ENCODE assay signal across 20 mouse cellular contexts in the genomic region with DNA sequence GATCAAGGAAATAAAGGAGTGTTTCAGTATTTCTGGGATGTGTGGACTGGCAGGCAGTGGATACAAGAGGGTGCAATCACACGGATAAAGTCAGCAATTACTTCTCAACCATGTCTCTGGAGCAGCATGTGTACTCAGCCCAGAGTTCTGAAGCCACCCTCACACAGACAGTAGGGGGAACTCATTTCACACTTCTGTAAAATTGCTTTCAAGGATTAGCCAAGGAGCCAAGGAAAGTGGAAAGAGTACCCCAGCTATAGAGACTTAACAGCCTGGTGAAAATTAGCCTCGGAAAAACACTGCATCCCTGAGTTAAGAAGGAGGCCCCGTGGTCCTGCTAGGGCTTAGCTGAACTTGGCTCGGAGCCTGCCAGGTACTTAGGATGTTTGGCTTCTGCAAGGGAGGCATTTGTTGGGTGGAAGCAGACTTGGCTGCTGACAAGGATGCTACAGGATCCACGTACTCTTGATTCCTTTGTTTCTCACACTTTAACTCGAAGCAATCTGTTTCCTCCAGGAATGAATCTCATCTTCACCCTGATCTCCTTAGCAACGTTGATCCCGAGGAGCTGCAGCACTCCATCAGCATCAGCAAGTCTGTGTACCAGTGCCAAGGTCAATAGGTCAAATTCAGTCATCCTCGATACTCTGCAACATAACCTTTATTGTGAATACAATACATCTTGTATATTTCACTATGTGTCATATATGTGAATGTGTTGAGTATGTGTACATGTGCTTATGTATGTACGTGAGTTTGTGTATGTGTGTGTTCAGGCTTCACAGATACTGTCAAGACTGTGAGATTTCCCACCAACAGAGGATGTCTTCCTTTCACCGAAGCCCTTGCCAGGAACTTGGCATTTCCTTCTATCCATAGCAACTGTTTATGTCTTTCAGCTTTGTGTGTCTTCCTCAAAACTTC.
A peak's percentile ranks its signal among the peaks of the same experiment; 100 is the strongest.
DNase-seq lines count a peak whose midpoint lies in the region; ATAC-seq and TF ChIP-seq lines count a peak whose summit lies in the region.
"Had no signal": no experiment of that assay in that cellular context is flagged by ENCODE, and none has a peak within 500 bp of the region (broad histone marks: within the 10 kb centered on the region; RNA-seq: fewer than 3 reads in every experiment).

No protein-coding gene starts in this region.

- no peaks in the 10 kb centered on the region for H3K27me3 ChIP-seq in forebrain, embryonic 16.5 days (replicated peaks; ENCODE audit: control insufficient read depth, insufficient read depth, low read length)
- H3K27me3 ChIP-seq in neural tube, embryonic 15.5 days (replicated peaks) = no peaks in the 10 kb centered on the region
- H3K27me3 ChIP-seq: limb, embryonic 13.5 days; midbrain, embryonic 12.5 days had no signal

- no peaks in the 10 kb centered on the region; the same call in 1 of the 2 replicates for H3K4me1 ChIP-seq in forebrain, embryonic 16.5 days (replicated peaks; ENCODE audit: control insufficient read depth, insufficient read depth, low read length)
- no peaks in the 10 kb centered on the region for H3K4me1 ChIP-seq in neural tube, embryonic 15.5 days
- H3K4me1 ChIP-seq: midbrain, embryonic 12.5 days had no signal

- no peak overlapping the region for H3K4me2 ChIP-seq in forebrain, embryonic 16.5 days (ENCODE audit: low read length)
- no peak overlapping the region for H3K4me2 ChIP-seq in neural tube, embryonic 15.5 days
- H3K4me2 ChIP-seq: heart, embryonic 11.5 days; limb, embryonic 13.5 days; midbrain, embryonic 12.5 days had no signal

- intact Hi-C loops in left cerebral cortex, adult 2 months (cut with DNase I) = no loop called here

- no peak overlapping the region for H3K4me3 ChIP-seq in left cerebral cortex, adult 2 months
- no peak overlapping the region for H3K4me3 ChIP-seq in forebrain, embryonic 16.5 days (replicated peaks; ENCODE audit: low read length)
- no peak overlapping the region for H3K4me3 ChIP-seq in neural tube, embryonic 15.5 days (replicated peaks)
- H3K4me3 ChIP-seq: erythroblast, embryonic 14.5 days; limb, embryonic 13.5 days; midbrain, embryonic 12.5 days had no signal

- no peak overlapping the region for H3K27ac ChIP-seq in left cerebral cortex, adult 2 months
- no peak overlapping the region for H3K27ac ChIP-seq in forebrain, embryonic 16.5 days (ENCODE audit: low read length)
- no peak overlapping the region for H3K27ac ChIP-seq in neural tube, embryonic 15.5 days (replicated peaks)
- H3K27ac ChIP-seq: limb, embryonic 13.5 days; macrophage; midbrain, embryonic 12.5 days had no signal

- no peak overlapping the region for H3K9ac ChIP-seq in forebrain, embryonic 16.5 days (replicated peaks; ENCODE audit: low read depth, low read length)
- H3K9ac ChIP-seq in neural tube, embryonic 15.5 days (replicated peaks) = no peak overlapping the region
- H3K9ac ChIP-seq: limb, embryonic 13.5 days; midbrain, embryonic 12.5 days had no signal

- H3K9me3 ChIP-seq in forebrain, embryonic 16.5 days (ENCODE audit: control insufficient read depth, low read length) = no peaks in the 10 kb centered on the region
- H3K9me3 ChIP-seq in neural tube, embryonic 15.5 days (replicated peaks) = no peaks in the 10 kb centered on the region
- H3K9me3 ChIP-seq: limb, embryonic 13.5 days; midbrain, embryonic 12.5 days had no signal

- TF ChIP-seq CTCF in left cerebral cortex, adult 2 months (IDR thresholded peaks at IDR 0.05) = peak; percentile 20

- 52% methylated on average over 11 of the region's 11 CpGs for WGBS in forebrain, embryonic 16.5 days
- 68% methylated on average over 11 of the region's 11 CpGs for WGBS in neural tube, embryonic 15.5 days

- peak; percentile 72 for ATAC-seq in forebrain, embryonic 16.5 days
- no peak for ATAC-seq in neural tube, embryonic 15.5 days (ENCODE audit: low FRiP score)
- ATAC-seq: intestine, embryonic 16.5 days had no signal

- H3K36me3 ChIP-seq in forebrain, embryonic 16.5 days (ENCODE audit: control insufficient read depth, insufficient read depth) = no peaks in the 10 kb centered on the region
- H3K36me3 ChIP-seq in neural tube, embryonic 15.5 days = no peaks in the 10 kb centered on the region
- H3K36me3 ChIP-seq: limb, embryonic 13.5 days; midbrain, embryonic 12.5 days had no signal

- peak; percentile 6 to 14 for DNase-seq in frontal cortex, postnatal 36 days (ENCODE audit: low spot score in 2 of 2)
- no peak for DNase-seq in frontal cortex, postnatal 10 days (ENCODE audit: low spot score in 2 of 2)
- DNase-seq in left cerebral cortex, adult 2 months (ENCODE audit: extremely low spot score in 1 of 2, low spot score in 2 of 2) = no peak
- no peak for DNase-seq in left cerebral cortex, adult 8-10 months (ENCODE audit: low spot score in 2 of 2)
- peak; percentile 24 for DNase-seq in brain, adult 2 months (ENCODE audit: low read depth, low spot score)
- DNase-seq: adrenal gland, adult 8-10 months; cerebellum, adult 9-10 months; gastrocnemius, postnatal 10 days; heart, postnatal 4 days; layer of hippocampus, postnatal 36 days; right cerebral cortex, postnatal 25 days; thymus, adult 2 months had no signal

Comparison
In these comparisons a context has a peak if more than half of its experiments do, and no peak if none do; other contexts are left out.
1. DNase-seq: peak in frontal cortex, postnatal 36 days (2 of 2) and brain, adult 2 months (single experiment); none in frontal cortex, postnatal 10 days (0 of 2), left cerebral cortex, adult 2 months (0 of 2) and left cerebral cortex, adult 8-10 months (0 of 2).